Mouse (Mus musculus) hindbrain, embryonic 10.5 days (tissue): ENCODE results near the gene Psmd9. TPM values are rescaled to one million over a fixed set of nuclear protein-coding genes. Genes with fewer than 3 reads are reported as not detected.

Experiments
- DNase-seq: peaks from one replicate; pipeline ENCODE4 v3.0.0-alpha.2; 2017; ENCODE audit warnings: low spot score
- H3K27ac ChIP-seq: fragments of 300-500 bp; sonication (generic); 2 replicates; pipeline ENCODE4 v1.5.1; 2016; ENCODE audit warnings: mild to moderate bottlenecking, moderate library complexity
- H3K27me3 ChIP-seq: fragments of 300-500 bp; sonication (generic); 2 replicates; pipeline ENCODE4 v1.6.1; 2016; ENCODE audit warnings: mild to moderate bottlenecking; ENCODE audit not compliant: poor library complexity, insufficient read depth, severe bottlenecking
- H3K36me3 ChIP-seq: fragments of 300-500 bp; sonication (generic); 2 replicates; pipeline ENCODE4 v1.6.1; 2016; ENCODE audit warnings: mild to moderate bottlenecking, moderate library complexity
- H3K4me1 ChIP-seq: fragments of 300-500 bp; sonication (generic); replicated peaks from 2 replicates; pipeline ENCODE4 v1.6.1; 2016; ENCODE audit warnings: mild to moderate bottlenecking
- H3K4me3 ChIP-seq: fragments of 300-500 bp; sonication (generic); 2 replicates; pipeline ENCODE4 v1.5.1; 2016; ENCODE audit warnings: mild to moderate bottlenecking, moderate library complexity
- H3K9me3 ChIP-seq: fragments of 300-500 bp; sonication (generic); 2 replicates; pipeline ENCODE4 v1.6.1; 2016; ENCODE audit warnings: mild to moderate bottlenecking, moderate library complexity
- WGBS: fragments of 180-500 bp; shearing (Covaris S2); methylation state at CpG from one replicate; pipeline ENCODE4 v1.1.7; 2016; 5-methylcytosine and 5-hydroxymethylcytosine counted together
- polyA plus RNA-seq: library from polyadenylated mRNA; unstranded; fragments of >200 nt; fragmentation: Nextera tagmentation; extraction: Ambion mirVana; gene quantifications from 2 replicates; pipeline ENCODE4 v1.2.1, GENCODE M21; 2016

The Psmd9 gene
- polyA plus RNA-seq, 1 experiment from 2014 or later: 86.3 TPM

- under 1% methylated on average over 28 of the region's 28 CpGs for WGBS
- H3K4me3 ChIP-seq: peak overlapping the region; percentile 92
- peaks cover 32% of the 10 kb centered on the region for H3K36me3 ChIP-seq
- peaks cover 69% of the 10 kb centered on the region for H3K4me1 ChIP-seq
- no peaks in the 10 kb centered on the region for H3K27me3 ChIP-seq
- peak overlapping the region; percentile 100 for H3K27ac ChIP-seq
- DNase-seq: peak; percentile 59
- no peaks in the 10 kb centered on the region for H3K9me3 ChIP-seq
Observed at GRCm38 (mm10) chr5:123139722-123140627, 29.2 kb upstream of the Psmd9 start.

- peak; percentile 93 for DNase-seq
- WGBS: under 1% methylated on average over 31 of the region's 31 CpGs
- no peaks in the 10 kb centered on the region for H3K9me3 ChIP-seq
- H3K4me3 ChIP-seq: peak overlapping the region; percentile 92
- H3K27me3 ChIP-seq: no peaks in the 10 kb centered on the region
- H3K27ac ChIP-seq: peak overlapping the region; percentile 100
- peaks cover 69% of the 10 kb centered on the region for H3K4me1 ChIP-seq
- H3K36me3 ChIP-seq: peaks cover 32% of the 10 kb centered on the region
Observed at GRCm38 (mm10) chr5:123140694-123141554, 28.3 kb upstream of the Psmd9 start.

- H3K27me3 ChIP-seq: no peaks in the 10 kb centered on the region
- H3K4me1 ChIP-seq: peaks cover 69% of the 10 kb centered on the region
- peaks cover 32% of the 10 kb centered on the region for H3K36me3 ChIP-seq
- DNase-seq: peak; percentile 80
- peak overlapping the region; percentile 100 for H3K27ac ChIP-seq
- peak overlapping the region; percentile 92 for H3K4me3 ChIP-seq
- H3K9me3 ChIP-seq: no peaks in the 10 kb centered on the region
- under 1% methylated on average over 36 of the region's 38 CpGs for WGBS
Observed at GRCm38 (mm10) chr5:123141555-123142160, 27.6 kb upstream of the Psmd9 start.

GRCm38 (mm10) chr5:123142161-123143157, 26.8 kb upstream of the Psmd9 start, which contains the start of gene Setd1b:
Setd1b (plus strand) TSS chr5:123142193.
- no peaks in the 10 kb centered on the region for H3K27me3 ChIP-seq
- WGBS: under 1% methylated on average over 102 of the region's 103 CpGs
- peak within 1 kb of the TSS; percentile 92 for H3K4me3 ChIP-seq
- peak; percentile 77 for DNase-seq
- H3K27ac ChIP-seq: peak within 1 kb of the TSS; percentile 100
- no peaks in the 10 kb centered on the region for H3K9me3 ChIP-seq
- peaks cover 61% of the 10 kb centered on the region for H3K4me1 ChIP-seq
- H3K36me3 ChIP-seq: peaks cover 34% of the 10 kb centered on the region

GRCm38 (mm10) chr5:123143251-123143970, 25.8 kb upstream of the Psmd9 start:
- 1% methylated on average over 24 of the region's 24 CpGs for WGBS
- Histone ChIP-seq H3K27me3 (no peaks in the 10 kb centered on the region), H3K9me3 (no peaks in the 10 kb centered on the region), H3K4me3 (peak overlapping the region; percentile 92), H3K4me1 (peaks cover 58% of the 10 kb centered on the region), H3K36me3 (peaks cover 44% of the 10 kb centered on the region), H3K27ac (peak overlapping the region; percentile 100)
- peak; percentile 48 for DNase-seq

GRCm38 (mm10) chr5:123143971-123144745, 25.1 kb upstream of the Psmd9 start:
- H3K36me3 ChIP-seq: peaks cover 51% of the 10 kb centered on the region
- peak overlapping the region; percentile 100 for H3K27ac ChIP-seq
- H3K9me3 ChIP-seq: no peaks in the 10 kb centered on the region
- H3K4me1 ChIP-seq: peaks cover 60% of the 10 kb centered on the region
- DNase-seq: peak; percentile 22
- WGBS: 4% methylated on average over 17 of the region's 17 CpGs
- no peaks in the 10 kb centered on the region for H3K27me3 ChIP-seq
- peak overlapping the region; percentile 92 for H3K4me3 ChIP-seq

- Histone ChIP-seq H3K9me3 (no peaks in the 10 kb centered on the region), H3K4me1 (peaks cover 69% of the 10 kb centered on the region), H3K27ac (peak overlapping the region; percentile 72), H3K36me3 (peaks cover 59% of the 10 kb centered on the region), H3K27me3 (no peaks in the 10 kb centered on the region), H3K4me3 (peak overlapping the region; percentile 92)
- WGBS: 41% methylated on average over 20 of the region's 20 CpGs
- no peak for DNase-seq
Observed at GRCm38 (mm10) chr5:123144746-123145590, 24.2 kb upstream of the Psmd9 start.

- peaks cover 82% of the 10 kb centered on the region for H3K4me1 ChIP-seq
- no peak overlapping the region for H3K27ac ChIP-seq
- no peaks in the 10 kb centered on the region for H3K9me3 ChIP-seq
- DNase-seq: no peak
- H3K27me3 ChIP-seq: no peaks in the 10 kb centered on the region
- WGBS: 90% methylated on average over 11 of the region's 11 CpGs
- H3K36me3 ChIP-seq: peaks cover 73% of the 10 kb centered on the region
- no peak overlapping the region; the same call in 1 of the 2 replicates for H3K4me3 ChIP-seq
Observed at GRCm38 (mm10) chr5:123146357-123146756, 22.9 kb upstream of the Psmd9 start.

- Histone ChIP-seq H3K4me3 (no peak overlapping the region), H3K27me3 (no peaks in the 10 kb centered on the region), H3K36me3 (peaks cover 85% of the 10 kb centered on the region), H3K9me3 (no peaks in the 10 kb centered on the region), H3K4me1 (peaks cover 80% of the 10 kb centered on the region), H3K27ac (peak overlapping the region; percentile 4; the same call in 1 of the 2 replicates)
- 86% methylated on average over 17 of the region's 17 CpGs for WGBS
- no peak for DNase-seq
Observed at GRCm38 (mm10) chr5:123147569-123147968, 21.6 kb upstream of the Psmd9 start.
